Mouse (Mus musculus) MEL (cell line): ENCODE measurements around the gene Rcn2. TPM values are rescaled to one million over a fixed set of nuclear protein-coding genes. Genes with fewer than 3 reads are reported as not detected.

Experiments used
- DNase-seq: peaks from one replicate; pipeline ENCODE4 v3.0.0; 2011; ENCODE audit warnings: low read depth, low spot score
- H3K27ac ChIP-seq: 2 replicates; pipeline ENCODE4 v1.5.1; 2012; ENCODE audit warnings: low read depth, mild to moderate bottlenecking, control low read depth, low read length, moderate library complexity; ENCODE audit not compliant: control insufficient read depth
- H3K27me3 ChIP-seq, 2 experiments: fragments of 150-350 bp in 1 of 2; sonication (generic) in 1 of 2; 2 replicates each; pipeline ENCODE4 v1.6.1; 2012; ENCODE audit warnings: low read length in 2 of 2, mild to moderate bottlenecking in 2 of 2, improper control_type of control experiment in 1 of 2, moderate library complexity in 1 of 2; ENCODE audit not compliant: insufficient read depth in 2 of 2, control insufficient read depth in 1 of 2
- H3K36me3 ChIP-seq, 2 experiments: 2 replicates each; pipeline ENCODE4 v1.6.1; 2012 to 2014; ENCODE audit warnings: low read length in 2 of 2, improper control_type of control experiment in 1 of 2, inconsistent platforms in 1 of 2, mild to moderate bottlenecking in 1 of 2; ENCODE audit not compliant: insufficient read depth in 2 of 2, control insufficient read depth in 1 of 2
- H3K4me1 ChIP-seq, 2 experiments: fragments of 150-350 bp in 1 of 2; sonication (generic) in 1 of 2; 2 replicates each; pipeline ENCODE4 v1.6.1; 2012; ENCODE audit warnings: low read length in 2 of 2, improper control_type of control experiment in 1 of 2, mild to moderate bottlenecking in 1 of 2; ENCODE audit not compliant: insufficient read depth in 2 of 2, control insufficient read depth in 1 of 2
- H3K4me3 ChIP-seq, 2 experiments: fragments of 150-350 bp in 1 of 2; sonication (generic) in 1 of 2; 2 replicates each; pipeline ENCODE4 v1.5.1; 2012; ENCODE audit warnings: low read depth in 2 of 2, low read length in 2 of 2, mild to moderate bottlenecking in 2 of 2, moderate library complexity in 2 of 2, control low read depth in 1 of 2, improper control_type of control experiment in 1 of 2; ENCODE audit not compliant: control insufficient read depth in 1 of 2, insufficient read depth in 1 of 2
- H3K79me2 ChIP-seq: 2 replicates; pipeline ENCODE4 v1.6.1; 2012; ENCODE audit warnings: mild to moderate bottlenecking, low read length, moderate library complexity; ENCODE audit not compliant: control insufficient read depth, poor library complexity, insufficient read depth
- H3K9ac ChIP-seq: 2 replicates; pipeline ENCODE4 v1.6.1; 2012; ENCODE audit warnings: low read depth, mild to moderate bottlenecking, control low read depth, low read length, moderate library complexity; ENCODE audit not compliant: control insufficient read depth, poor library complexity, severe bottlenecking
- H3K9me3 ChIP-seq: fragments of 150-350 bp; sonication (generic); replicated peaks from 2 replicates; pipeline ENCODE4 v1.6.1; 2012; ENCODE audit warnings: mild to moderate bottlenecking, low read length, improper control_type of control experiment, moderate library complexity; ENCODE audit not compliant: insufficient read depth
- BHLHE40 ChIP-seq: IDR thresholded peaks from 2 replicates; pipeline ENCODE4 v1.6.1; 2012; ENCODE audit warnings: low read depth, mild to moderate bottlenecking, inconsistent platforms, low read length, improper control_type of control experiment, borderline replicate concordance
- CTCF ChIP-seq, 3 experiments: IDR thresholded peaks in 2 of 3; conservative IDR thresholded peaks in 1 of 3; 2 replicates each; pipeline ENCODE4 v1.5.1; 2011 to 2012; ENCODE audit warnings: low read length in 3 of 3, low read depth in 2 of 3, mild to moderate bottlenecking in 2 of 3, improper control_type of control experiment in 1 of 3, inconsistent platforms in 1 of 3, mixed read lengths in 1 of 3, moderate library complexity in 1 of 3; ENCODE audit not compliant: control insufficient read depth in 1 of 3, insufficient read depth in 1 of 3, poor library complexity in 1 of 3, severe bottlenecking in 1 of 3
- ETS1 ChIP-seq: IDR thresholded peaks from 2 replicates; pipeline ENCODE4 v1.6.1; 2012; ENCODE audit warnings: low read depth, mild to moderate bottlenecking, inconsistent platforms, low read length, improper control_type of control experiment, moderate library complexity
- GABPA ChIP-seq: IDR thresholded peaks from 2 replicates; pipeline ENCODE4 v1.6.1; 2012; ENCODE audit warnings: low read depth, mild to moderate bottlenecking, inconsistent platforms, low read length, improper control_type of control experiment, moderate library complexity
- GATA1 ChIP-seq: IDR thresholded peaks from 2 replicates; pipeline ENCODE4 v1.6.1; 2011; ENCODE audit warnings: low read depth, low read length, improper control_type of control experiment
- HCFC1 ChIP-seq: IDR thresholded peaks from 2 replicates; pipeline ENCODE4 v1.6.1; 2012; ENCODE audit warnings: low read depth, mild to moderate bottlenecking, inconsistent platforms, low read length, improper control_type of control experiment, moderate library complexity
- KAT2A ChIP-seq: conservative IDR thresholded peaks from 2 replicates; pipeline ENCODE4 v1.6.1; 2012; ENCODE audit warnings: low read depth, low read length, improper control_type of control experiment, inconsistent platforms
- MAFK ChIP-seq: IDR thresholded peaks from 2 replicates; pipeline ENCODE4 v1.6.1; 2011; ENCODE audit warnings: low read depth, mild to moderate bottlenecking, low read length, improper control_type of control experiment, borderline replicate concordance
- MAZ ChIP-seq: IDR thresholded peaks from 2 replicates; pipeline ENCODE4 v1.6.1; 2012; ENCODE audit warnings: low read depth, mild to moderate bottlenecking, inconsistent platforms, low read length, improper control_type of control experiment
- MEF2A ChIP-seq: IDR thresholded peaks from 2 replicates; pipeline ENCODE4 v1.6.1; 2014; ENCODE audit warnings: low read depth, mild to moderate bottlenecking, inconsistent platforms, low read length, improper control_type of control experiment; ENCODE audit not compliant: poor library complexity, insufficient replicate concordance, severe bottlenecking; ENCODE audit errors: extremely low read depth
- POLR2AphosphoS2 ChIP-seq: IDR thresholded peaks from 2 replicates; pipeline ENCODE4 v1.6.1; 2011; ENCODE audit warnings: low read length, improper control_type of control experiment
- POLR2AphosphoS5 ChIP-seq: IDR thresholded peaks from 2 replicates; pipeline ENCODE4 v1.6.1; 2012; ENCODE audit warnings: low read depth, borderline replicate concordance, mild to moderate bottlenecking, inconsistent platforms, low read length, moderate library complexity, mixed read lengths
- RAD21 ChIP-seq: IDR thresholded peaks from 2 replicates; pipeline ENCODE4 v1.6.1; 2011; ENCODE audit warnings: mild to moderate bottlenecking, low read depth, low read length, improper control_type of control experiment
- RCOR1 ChIP-seq: IDR thresholded peaks from 2 replicates; pipeline ENCODE4 v1.6.1; 2012; ENCODE audit warnings: low read depth, mild to moderate bottlenecking, inconsistent platforms, low read length, improper control_type of control experiment
- SIN3A ChIP-seq: IDR thresholded peaks from 2 replicates; pipeline ENCODE4 v1.6.1; 2012; ENCODE audit warnings: low read length, improper control_type of control experiment, inconsistent platforms
- SMC3 ChIP-seq: IDR thresholded peaks from 2 replicates; pipeline ENCODE4 v1.6.1; 2011; ENCODE audit warnings: low read depth, low read length, improper control_type of control experiment
- TBP ChIP-seq: IDR thresholded peaks from 2 replicates; pipeline ENCODE4 v1.8.0; 2011; ENCODE audit warnings: low read depth, low read length, improper control_type of control experiment
- UBTF ChIP-seq: IDR thresholded peaks from 2 replicates; pipeline ENCODE4 v1.6.1; 2012; ENCODE audit warnings: low read depth, mild to moderate bottlenecking, inconsistent platforms, low read length, improper control_type of control experiment, moderate library complexity, borderline replicate concordance; ENCODE audit not compliant: insufficient read depth
- USF1 ChIP-seq: IDR thresholded peaks from 2 replicates; pipeline ENCODE4 v1.6.1; 2014; ENCODE audit warnings: low read depth, mild to moderate bottlenecking, inconsistent platforms, low read length, improper control_type of control experiment, moderate library complexity
- USF2 ChIP-seq, 2 experiments: IDR thresholded peaks; 2 replicates each; pipeline ENCODE4 v1.6.1; 2011 to 2012; ENCODE audit warnings: improper control_type of control experiment in 2 of 2, low read length in 2 of 2, borderline replicate concordance in 1 of 2, inconsistent platforms in 1 of 2, low read depth in 1 of 2, mild to moderate bottlenecking in 1 of 2; ENCODE audit not compliant: insufficient read depth in 1 of 2
- ZNF384 ChIP-seq: IDR thresholded peaks from 2 replicates; pipeline ENCODE4 v1.6.1; 2012; ENCODE audit warnings: low read depth, mild to moderate bottlenecking, inconsistent platforms, low read length, improper control_type of control experiment
- polyA plus RNA-seq, 2 experiments: library from polyadenylated mRNA; stranded (reverse) in 1 of 2; unstranded in 1 of 2; fragments of >175 nt in 1 of 2; fragments of >200 nt in 1 of 2; gene quantifications; 2 replicates each; pipeline versions ENCODE4 v1.2.1 to v1.2.4; 2012; ENCODE audit warnings: low replicate concordance in 2 of 2, low read depth in 1 of 2; ENCODE audit not compliant: insufficient read length in 2 of 2, insufficient read depth in 1 of 2, missing spikeins in 1 of 2
- total RNA-seq: library from RNA; depleted of rRNA; stranded (reverse); fragments of 300-350 nt; gene quantifications from 2 replicates; pipeline ENCODE4 v1.2.3, GENCODE M21; 2012

Rcn2 gene
- total and polyA plus RNA-seq, 3 experiments = 16.9 to 28.6 TPM; not detected in 1

GRCm38 (mm10) chr9:56090546-56091225 lies 49.0 kb downstream of the Rcn2 start:
- no peak for DNase-seq
- no peaks in the 10 kb centered on the region for H3K4me1 ChIP-seq
- TF ChIP-seq POLR2AphosphoS5 = no peak
- TF ChIP-seq HCFC1 = no peak
- no peak for TF ChIP-seq RCOR1
- no peak for TF ChIP-seq MAZ
- no peak for TF ChIP-seq SMC3
- no peak for TF ChIP-seq USF2 (IDR thresholded peaks at IDR 0.05; ENCODE audit: borderline replicate concordance in 1 of 2, insufficient read depth in 1 of 2, low read depth in 1 of 2, low read length in 2 of 2)
- TF ChIP-seq SIN3A = no peak
- TF ChIP-seq USF1 = no peak
- no peak for TF ChIP-seq ETS1
- TF ChIP-seq GATA1 = no peak
- no peak for TF ChIP-seq ZNF384
- no peak for TF ChIP-seq MEF2A
- TF ChIP-seq KAT2A = no peak
- no peak for TF ChIP-seq MAFK
- TF ChIP-seq CTCF (IDR thresholded peaks at IDR 0.05 in 2 of 3, conservative IDR thresholded peaks at IDR 0.05 in 1 of 3; ENCODE audit: control insufficient read depth in 1 of 3, insufficient read depth in 1 of 3, low read depth in 2 of 3, low read length in 3 of 3, poor library complexity in 1 of 3, severe bottlenecking in 1 of 3) = no peak
- TF ChIP-seq POLR2AphosphoS2 = no peak
- no peaks in the 10 kb centered on the region for H3K36me3 ChIP-seq
- no peaks in the 10 kb centered on the region for H3K9me3 ChIP-seq
- H3K9ac ChIP-seq = no peak overlapping the region
- no peak overlapping the region for H3K27ac ChIP-seq
- no peak overlapping the region for H3K4me3 ChIP-seq
- no peaks in the 10 kb centered on the region for H3K79me2 ChIP-seq
- H3K27me3 ChIP-seq = no peaks in the 10 kb centered on the region

GRCm38 (mm10) chr9:56092102-56092501 lies 50.5 kb downstream of the Rcn2 start:
- DNase-seq = peak; percentile 19
- Histone ChIP-seq H3K79me2 (no peaks in the 10 kb centered on the region), H3K9ac (no peak overlapping the region), H3K4me3 (no peak overlapping the region), H3K27me3 (no peaks in the 10 kb centered on the region), H3K27ac (no peak overlapping the region)
- TF ChIP-seq BHLHE40 = no peak
- TF ChIP-seq HCFC1 = no peak
- TF ChIP-seq ETS1 = no peak
- peak; percentile 4; the same call in 1 of the 2 replicates for TF ChIP-seq SMC3
- TF ChIP-seq UBTF = no peak
- TF ChIP-seq CTCF (IDR thresholded peaks at IDR 0.05 in 2 of 3, conservative IDR thresholded peaks at IDR 0.05 in 1 of 3; ENCODE audit: control insufficient read depth in 1 of 3, insufficient read depth in 1 of 3, low read depth in 2 of 3, low read length in 3 of 3, poor library complexity in 1 of 3, severe bottlenecking in 1 of 3) = peak; percentile 24 to 41 (median 37); a peak in 4 of 6 replicates
- peak; percentile 12 for TF ChIP-seq RAD21
- no peak for TF ChIP-seq GABPA
- TF ChIP-seq TBP = no peak
- TF ChIP-seq, all 39 proteins: peak for 3
- Histone ChIP-seq H3K4me1 (no peaks in the 10 kb centered on the region), H3K9me3 (no peaks in the 10 kb centered on the region), H3K36me3 (no peaks in the 10 kb centered on the region)
